Mouse (Mus musculus): ENCODE measurements at regions not wholly inside any gene's neighbourhood (a gene's known extent, or its start where the extent isn't known, plus 50 kb on each side); places are given as distances from the start of the nearest gene placed in this dataset.
"Not testable (repeated sequence)": the region's sequence is repeated elsewhere in the genome, so short reads cannot be mapped to it uniquely, and the experiment has no call there.

- no peak for DNase-seq (ENCODE audit: low spot score)
Observed at GRCm38 (mm10) chr15:42082436-42082835, 1948.3 kb downstream of the 9330182O14Rik start.

- DNase-seq (ENCODE audit: low spot score), result no peak
Observed at GRCm38 (mm10) chr15:42100730-42101129, 1966.6 kb downstream of the 9330182O14Rik start.

- no peak for DNase-seq (ENCODE audit: low spot score)
Observed at GRCm38 (mm10) chr15:42104816-42105215, 1970.7 kb downstream of the 9330182O14Rik start.

GRCm38 (mm10) chr15:42107106-42107505, 1972.9 kb downstream of the 9330182O14Rik start:
- no peak for DNase-seq (ENCODE audit: low spot score)

GRCm38 (mm10) chr15:42111811-42112210, 1977.6 kb downstream of the 9330182O14Rik start:
- no peak for DNase-seq (ENCODE audit: low spot score)

GRCm38 (mm10) chr15:42127471-42127870, 1993.3 kb downstream of the 9330182O14Rik start:
- DNase-seq (ENCODE audit: low spot score), result no peak

- no peak for DNase-seq (ENCODE audit: low spot score)
Observed at GRCm38 (mm10) chr15:42128976-42129375, 1994.8 kb downstream of the 9330182O14Rik start.

GRCm38 (mm10) chr15:42166546-42166945, 2032.4 kb downstream of the 9330182O14Rik start:
- no peak for DNase-seq (ENCODE audit: low spot score)

GRCm38 (mm10) chr15:42177766-42178165, 2043.6 kb downstream of the 9330182O14Rik start:
- not testable (repeated sequence) for DNase-seq (ENCODE audit: low spot score)

GRCm38 (mm10) chr15:42207187-42207846, 2073.2 kb downstream of the 9330182O14Rik start:
- DNase-seq (ENCODE audit: low spot score), result no peak

GRCm38 (mm10) chr15:42219496-42219895, 2085.3 kb downstream of the 9330182O14Rik start:
- no peak for DNase-seq (ENCODE audit: low spot score)

- DNase-seq (ENCODE audit: low spot score), result no peak
Observed at GRCm38 (mm10) chr15:42220005-42220404, 2085.8 kb downstream of the 9330182O14Rik start.

- DNase-seq (ENCODE audit: low spot score), result no peak
Observed at GRCm38 (mm10) chr15:42225006-42225405, 2090.8 kb downstream of the 9330182O14Rik start.

- DNase-seq (ENCODE audit: low spot score), result no peak
Observed at GRCm38 (mm10) chr15:42231692-42232091, 2097.5 kb downstream of the 9330182O14Rik start.

GRCm38 (mm10) chr15:42246812-42247211, 2112.6 kb downstream of the 9330182O14Rik start:
- DNase-seq (ENCODE audit: low spot score), result no peak

- DNase-seq (ENCODE audit: low spot score), result no peak
Observed at GRCm38 (mm10) chr15:42252730-42253330, 2118.7 kb downstream of the 9330182O14Rik start.

- DNase-seq (ENCODE audit: low spot score), result no peak
Observed at GRCm38 (mm10) chr15:42256343-42256742, 2122.2 kb downstream of the 9330182O14Rik start.

GRCm38 (mm10) chr15:42275117-42275516, 2141.0 kb downstream of the 9330182O14Rik start:
- no peak for DNase-seq (ENCODE audit: low spot score)

GRCm38 (mm10) chr15:42277247-42277646, 2143.1 kb downstream of the 9330182O14Rik start:
- DNase-seq (ENCODE audit: low spot score), result no peak

GRCm38 (mm10) chr15:42280810-42281209, 2146.6 kb downstream of the 9330182O14Rik start:
- no peak for DNase-seq (ENCODE audit: low spot score)

- no peak for DNase-seq (ENCODE audit: low spot score)
Observed at GRCm38 (mm10) chr15:42296406-42296805, 2162.2 kb downstream of the 9330182O14Rik start.

GRCm38 (mm10) chr15:42297430-42297829, 2163.3 kb downstream of the 9330182O14Rik start:
- no peak for DNase-seq (ENCODE audit: low spot score)

- no peak for DNase-seq (ENCODE audit: low spot score)
Observed at GRCm38 (mm10) chr15:42301956-42302355, 2167.8 kb downstream of the 9330182O14Rik start.

GRCm38 (mm10) chr15:42304097-42304496, 2169.9 kb downstream of the 9330182O14Rik start:
- DNase-seq (ENCODE audit: low spot score), result no peak

Data from urinary bladder, postnatal 10 days (tissue).